Mouse (Mus musculus): ENCODE measurements around the gene Fgr. TPM values are rescaled to one million over a fixed set of nuclear protein-coding genes. Genes with fewer than 3 reads are reported as not detected.

Gene Fgr
- polyA plus RNA-seq, 1 experiment from 2014 or later = 0.36 TPM

GRCm38 (mm10) chr4:133015710-133016651 is 42.1 kb downstream of the Fgr start:
- peaks cover 80% of the 10 kb centered on the region for H3K4me1 ChIP-seq
- H3K4me3 ChIP-seq = peak overlapping the region; percentile 40
- peaks cover 12% of the 10 kb centered on the region; the same call in 1 of the 2 replicates for H3K36me3 ChIP-seq
- no peaks in the 10 kb centered on the region for H3K9me3 ChIP-seq
- H3K27ac ChIP-seq = peak overlapping the region; percentile 78
- DNase-seq (ENCODE audit: low spot score) = no peak
- H3K27me3 ChIP-seq (ENCODE audit: insufficient read depth, poor library complexity, severe bottlenecking) = no peaks in the 10 kb centered on the region
- WGBS = 26% methylated on average over 9 of the region's 9 CpGs

- 47% methylated on average over 4 of the region's 4 CpGs for WGBS
- H3K27ac ChIP-seq = peak overlapping the region; percentile 78
- DNase-seq (ENCODE audit: low spot score) = no peak
- no peaks in the 10 kb centered on the region for H3K9me3 ChIP-seq
- H3K4me3 ChIP-seq = peak overlapping the region; percentile 40
- H3K4me1 ChIP-seq = peaks cover 89% of the 10 kb centered on the region
- no peaks in the 10 kb centered on the region for H3K27me3 ChIP-seq (ENCODE audit: insufficient read depth, poor library complexity, severe bottlenecking)
- peaks cover 15% of the 10 kb centered on the region; the same call in 1 of the 2 replicates for H3K36me3 ChIP-seq
These were observed 43.0 kb downstream of the Fgr start for GRCm38 (mm10) chr4:133016677-133017415.

- Histone ChIP-seq H3K4me3 (peak overlapping the region; percentile 40), H3K9me3 (no peaks in the 10 kb centered on the region), H3K36me3 (peaks cover 15% of the 10 kb centered on the region; the same call in 1 of the 2 replicates), H3K4me1 (peaks cover 97% of the 10 kb centered on the region), H3K27ac (peak overlapping the region; percentile 78), H3K27me3 (ENCODE audit: insufficient read depth, poor library complexity, severe bottlenecking) (no peaks in the 10 kb centered on the region)
- 53% methylated on average over 6 of the region's 6 CpGs for WGBS
- no peak for DNase-seq (ENCODE audit: low spot score)
These were observed 43.8 kb downstream of the Fgr start for GRCm38 (mm10) chr4:133017597-133018262.

- H3K27me3 ChIP-seq (ENCODE audit: insufficient read depth, poor library complexity, severe bottlenecking) = no peaks in the 10 kb centered on the region
- peak overlapping the region; percentile 78; the same call in 1 of the 2 replicates for H3K27ac ChIP-seq
- no peak for DNase-seq (ENCODE audit: low spot score)
- H3K36me3 ChIP-seq = peaks cover 15% of the 10 kb centered on the region
- 68% methylated on average over 3 of the region's 3 CpGs for WGBS
- no peak overlapping the region for H3K4me3 ChIP-seq
- no peaks in the 10 kb centered on the region for H3K9me3 ChIP-seq
- peaks cover 97% of the 10 kb centered on the region for H3K4me1 ChIP-seq
These were observed 44.4 kb downstream of the Fgr start for GRCm38 (mm10) chr4:133018263-133018798.

- 29% methylated on average over 4 of the region's 6 CpGs for WGBS
- no peaks in the 10 kb centered on the region for H3K9me3 ChIP-seq
- peak overlapping the region; percentile 39 for H3K4me3 ChIP-seq
- peak overlapping the region; percentile 83 for H3K27ac ChIP-seq
- no peaks in the 10 kb centered on the region for H3K27me3 ChIP-seq (ENCODE audit: insufficient read depth, poor library complexity, severe bottlenecking)
- peaks cover 19% of the 10 kb centered on the region for H3K36me3 ChIP-seq
- H3K4me1 ChIP-seq = peaks cover 97% of the 10 kb centered on the region
- no peak for DNase-seq (ENCODE audit: low spot score)
These were observed 46.8 kb downstream of the Fgr start for GRCm38 (mm10) chr4:133020721-133021120.

- no peak for DNase-seq (ENCODE audit: low spot score)
- 25% methylated on average over 9 of the region's 9 CpGs for WGBS
These were observed 47.3 kb downstream of the Fgr start for GRCm38 (mm10) chr4:133021181-133021671.

GRCm38 (mm10) chr4:133022217-133022616 is 48.3 kb downstream of the Fgr start:
- H3K27ac ChIP-seq = peak overlapping the region; percentile 83
- H3K9me3 ChIP-seq = no peaks in the 10 kb centered on the region
- 27% methylated on average over 14 of the region's 14 CpGs for WGBS
- H3K27me3 ChIP-seq (ENCODE audit: insufficient read depth, poor library complexity, severe bottlenecking) = no peaks in the 10 kb centered on the region
- peaks cover 97% of the 10 kb centered on the region for H3K4me1 ChIP-seq
- DNase-seq (ENCODE audit: low spot score) = no peak
- peaks cover 20% of the 10 kb centered on the region for H3K36me3 ChIP-seq
- peak overlapping the region; percentile 39 for H3K4me3 ChIP-seq

More at GRCm38 (mm10) chr4:133021181-133021671, 47.3 kb downstream of the Fgr start:
- Histone ChIP-seq H3K4me3 (peak overlapping the region; percentile 39), H3K9me3 (no peaks in the 10 kb centered on the region), H3K36me3 (peaks cover 19% of the 10 kb centered on the region), H3K27me3 (ENCODE audit: insufficient read depth, poor library complexity, severe bottlenecking) (no peaks in the 10 kb centered on the region), H3K4me1 (peaks cover 97% of the 10 kb centered on the region), H3K27ac (peak overlapping the region; percentile 83)

- no peak for DNase-seq (ENCODE audit: low spot score)
- H3K4me1 ChIP-seq = peaks cover 97% of the 10 kb centered on the region
- WGBS = 77% methylated on average over 14 of the region's 14 CpGs
- H3K27ac ChIP-seq = peak overlapping the region; percentile 83
- H3K27me3 ChIP-seq (ENCODE audit: insufficient read depth, poor library complexity, severe bottlenecking) = no peaks in the 10 kb centered on the region
- H3K9me3 ChIP-seq = no peaks in the 10 kb centered on the region
- peaks cover 24% of the 10 kb centered on the region for H3K36me3 ChIP-seq
- no peak overlapping the region for H3K4me3 ChIP-seq
These were observed 49.2 kb downstream of the Fgr start for GRCm38 (mm10) chr4:133022954-133023635.

GRCm38 (mm10) chr4:133023636-133024035 is 49.7 kb downstream of the Fgr start:
- no peaks in the 10 kb centered on the region for H3K9me3 ChIP-seq
- H3K36me3 ChIP-seq = peaks cover 20% of the 10 kb centered on the region
- H3K4me3 ChIP-seq = no peak overlapping the region
- WGBS = 83% methylated on average over 6 of the region's 6 CpGs
- no peak for DNase-seq (ENCODE audit: low spot score)
- H3K27me3 ChIP-seq (ENCODE audit: insufficient read depth, poor library complexity, severe bottlenecking) = no peaks in the 10 kb centered on the region
- peaks cover 97% of the 10 kb centered on the region for H3K4me1 ChIP-seq
- H3K27ac ChIP-seq = peak overlapping the region; percentile 17

GRCm38 (mm10) chr4:133024404-133024803 is 50.5 kb downstream of the Fgr start:
- Histone ChIP-seq H3K4me1 (peaks cover 100% of the 10 kb centered on the region), H3K4me3 (no peak overlapping the region), H3K9me3 (no peaks in the 10 kb centered on the region), H3K27me3 (ENCODE audit: insufficient read depth, poor library complexity, severe bottlenecking) (no peaks in the 10 kb centered on the region), H3K27ac (peak overlapping the region; percentile 87), H3K36me3 (peaks cover 16% of the 10 kb centered on the region)
- no peak for DNase-seq (ENCODE audit: low spot score)
- 34% methylated on average over 3 of the region's 4 CpGs for WGBS

- Histone ChIP-seq H3K36me3 (peaks cover 19% of the 10 kb centered on the region), H3K9me3 (no peaks in the 10 kb centered on the region), H3K27ac (peak overlapping the region; percentile 87), H3K4me1 (peaks cover 100% of the 10 kb centered on the region), H3K4me3 (peak overlapping the region; percentile 29; the same call in 1 of the 2 replicates), H3K27me3 (ENCODE audit: insufficient read depth, poor library complexity, severe bottlenecking) (no peaks in the 10 kb centered on the region)
- no peak for DNase-seq (ENCODE audit: low spot score)
- WGBS = 17% methylated on average over 10 of the region's 10 CpGs
These were observed 51.2 kb downstream of the Fgr start for GRCm38 (mm10) chr4:133024969-133025685.

All from heart, embryonic 10.5 days (tissue).